Mouse (Mus musculus): Measurements from ENCODE around the gene Aplnr. TPM values are rescaled to one million over a fixed set of nuclear protein-coding genes. Genes with fewer than 3 reads are reported as not detected.

The Aplnr gene
- total and polyA plus RNA-seq, 3 experiments: not detected

GRCm38 (mm10) chr2:85167624-85168023 lies 31.6 kb downstream of the Aplnr start:
- H3K9me3 ChIP-seq (replicated peaks; ENCODE audit: low read length): no peaks in the 10 kb centered on the region
- H3K4me3 ChIP-seq (replicated peaks in 1 of 3; ENCODE audit: low read depth in 2 of 3, low read length in 2 of 3, poor library complexity in 1 of 3): no peak overlapping the region
- no peak for TF ChIP-seq NELFE (IDR thresholded peaks at IDR 0.05; ENCODE audit: low read depth, low read length)
- no peak for TF ChIP-seq HCFC1 (IDR thresholded peaks at IDR 0.05; ENCODE audit: low read depth, low read length)
- no peak for TF ChIP-seq SIN3A (IDR thresholded peaks at IDR 0.05; ENCODE audit: low read length)
- no peak for TF ChIP-seq POLR2A (IDR thresholded peaks at IDR 0.05; ENCODE audit: low read depth, low read length)
- no peak for TF ChIP-seq RCOR1 (conservative IDR thresholded peaks at IDR 0.05; ENCODE audit: low read depth, low read length)
- TF ChIP-seq TBP (conservative IDR thresholded peaks at IDR 0.05; ENCODE audit: low read depth, low read length): no peak
- no peak for TF ChIP-seq POLR2AphosphoS2 (IDR thresholded peaks at IDR 0.05; ENCODE audit: low read depth, low read length)
- TF ChIP-seq JUN (IDR thresholded peaks at IDR 0.05; ENCODE audit: insufficient read depth, low read depth, low read length): no peak
- TF ChIP-seq TCF12 (IDR thresholded peaks at IDR 0.05; ENCODE audit: low read depth, low read length): no peak
- no peak for TF ChIP-seq ELF1 (IDR thresholded peaks at IDR 0.05; ENCODE audit: low read depth, low read length)
- TF ChIP-seq USF1 (IDR thresholded peaks at IDR 0.05; ENCODE audit: low read depth, low read length): no peak
- no peak overlapping the region for H3K4me2 ChIP-seq (ENCODE audit: insufficient read depth, low read depth, poor library complexity, severe bottlenecking)
- H3K27ac ChIP-seq (ENCODE audit: insufficient read depth, low read depth): no peak overlapping the region
- no peaks in the 10 kb centered on the region for H3K79me2 ChIP-seq (replicated peaks; ENCODE audit: control insufficient read depth, extremely low read depth, insufficient read depth, poor library complexity, severe bottlenecking)
- H3K36me3 ChIP-seq (replicated peaks in 1 of 2; ENCODE audit: control insufficient read depth in 1 of 2, insufficient read depth in 1 of 2, low read length in 1 of 2): no peaks in the 10 kb centered on the region
- no peak overlapping the region for H3K9ac ChIP-seq (ENCODE audit: insufficient read depth, low read depth)
- in situ Hi-C loops (cut with MboI; ENCODE audit: low pct_ligation_motif_present, low pct_unique_long_range_greater_than_20kb, low sequenced_read_pairs): no loop called here
- dilution Hi-C loops (cut with MboI; ENCODE audit: extremely low pct_ligation_motif_present, extremely low pct_unique_long_range_greater_than_20kb, low sequenced_read_pairs): no loop called here
- H3K27me3 ChIP-seq (replicated peaks): peaks cover 32% of the 10 kb centered on the region
- no peak for DNase-seq (ENCODE audit: extremely low read depth)
- H3K4me1 ChIP-seq (ENCODE audit: control insufficient read depth in 1 of 2, insufficient read depth in 2 of 2): no peaks in the 10 kb centered on the region

DNA sequence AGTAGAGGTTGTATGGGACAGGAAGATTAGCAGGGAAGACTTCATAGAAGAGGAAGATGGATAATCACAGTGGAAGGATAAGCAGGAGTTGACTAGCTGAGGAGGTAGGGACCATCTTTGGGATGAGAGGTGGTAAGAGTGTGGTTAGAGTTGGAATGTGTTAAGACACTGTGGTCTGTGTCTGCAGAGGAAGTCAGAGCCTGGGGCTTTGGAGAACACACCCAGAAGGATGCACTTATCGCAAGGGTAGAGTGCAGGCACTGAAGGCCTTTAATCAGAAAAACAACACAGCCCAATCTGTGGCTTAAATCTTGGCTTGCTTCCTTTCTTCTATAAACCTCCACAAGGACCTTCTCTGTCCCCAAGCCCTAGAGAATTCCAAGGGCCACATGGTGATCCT lies 32.3 kb downstream of the Aplnr start:
- Histone ChIP-seq H3K9ac (ENCODE audit: insufficient read depth, low read depth) (no peak overlapping the region), H3K79me2 (replicated peaks; ENCODE audit: control insufficient read depth, extremely low read depth, insufficient read depth, poor library complexity, severe bottlenecking) (no peaks in the 10 kb centered on the region), H3K36me3 (replicated peaks in 1 of 2; ENCODE audit: control insufficient read depth in 1 of 2, insufficient read depth in 1 of 2, low read length in 1 of 2) (no peaks in the 10 kb centered on the region), H3K4me1 (ENCODE audit: control insufficient read depth in 1 of 2, insufficient read depth in 2 of 2) (no peaks in the 10 kb centered on the region), H3K27me3 (replicated peaks) (peaks cover 37% of the 10 kb centered on the region), H3K9me3 (replicated peaks; ENCODE audit: low read length) (no peaks in the 10 kb centered on the region), H3K27ac (ENCODE audit: insufficient read depth, low read depth) (no peak overlapping the region), H3K4me3 (replicated peaks in 1 of 3; ENCODE audit: low read depth in 2 of 3, low read length in 2 of 3, poor library complexity in 1 of 3) (no peak overlapping the region), H3K4me2 (ENCODE audit: insufficient read depth, low read depth, poor library complexity, severe bottlenecking) (no peak overlapping the region)
- dilution Hi-C loops (cut with MboI; ENCODE audit: extremely low pct_ligation_motif_present, extremely low pct_unique_long_range_greater_than_20kb, low sequenced_read_pairs) (no loop called here), in situ Hi-C loops (cut with MboI; ENCODE audit: low pct_ligation_motif_present, low pct_unique_long_range_greater_than_20kb, low sequenced_read_pairs) (no loop called here)
- DNase-seq (ENCODE audit: extremely low read depth): no peak
- TF ChIP-seq EP300 (IDR thresholded peaks at IDR 0.05; ENCODE audit: low read length): no peak
- TF ChIP-seq GABPA (IDR thresholded peaks at IDR 0.05; ENCODE audit: insufficient replicate concordance, low read depth, low read length): no peak
- TF ChIP-seq SMC3 (IDR thresholded peaks at IDR 0.05; ENCODE audit: low read depth, low read length): no peak
- TF ChIP-seq USF2 (conservative IDR thresholded peaks at IDR 0.05; ENCODE audit: low read depth, low read length): no peak
- TF ChIP-seq SIN3A (IDR thresholded peaks at IDR 0.05; ENCODE audit: low read length): no peak
- TF ChIP-seq KAT2A (IDR thresholded peaks at IDR 0.05; ENCODE audit: insufficient replicate concordance, low read length): no peak
- no peak for TF ChIP-seq ZNF384 (IDR thresholded peaks at IDR 0.05; ENCODE audit: low read depth, low read length)
- TF ChIP-seq NRF1 (IDR thresholded peaks at IDR 0.05; ENCODE audit: low read depth, low read length): no peak
- no peak for TF ChIP-seq NELFE (IDR thresholded peaks at IDR 0.05; ENCODE audit: low read depth, low read length)
- no peak for TF ChIP-seq CTCF (conservative IDR thresholded peaks at IDR 0.05 in 1 of 2, IDR thresholded peaks at IDR 0.05 in 1 of 2; ENCODE audit: low read depth in 2 of 2, low read length in 2 of 2)
- no peak for TF ChIP-seq RAD21 (IDR thresholded peaks at IDR 0.05; ENCODE audit: low read depth, low read length)
- TF ChIP-seq POLR2A (IDR thresholded peaks at IDR 0.05; ENCODE audit: low read depth, low read length): no peak
- TF ChIP-seq PAX5 (IDR thresholded peaks at IDR 0.05; ENCODE audit: low read length): no peak
- no peak for TF ChIP-seq BHLHE40 (IDR thresholded peaks at IDR 0.05; ENCODE audit: low read depth, low read length)
- no peak for TF ChIP-seq TBP (conservative IDR thresholded peaks at IDR 0.05; ENCODE audit: low read depth, low read length)
